ENCODE assay signal across 23 mouse cellular contexts in genomic region chr2:139286446-139286845, GRCm38 (mm10).
A peak's percentile ranks its signal among the peaks of the same experiment; 100 is the strongest.
DNase-seq lines count a peak whose midpoint lies in the region; ATAC-seq and TF ChIP-seq lines count a peak whose summit lies in the region.
"Had no signal": no experiment of that assay in that cellular context is flagged by ENCODE, and none has a peak within 500 bp of the region (broad histone marks: within the 10 kb centered on the region; RNA-seq: fewer than 3 reads in every experiment).

No protein-coding gene starts in this region.

- no peak for TF ChIP-seq EP300 in lung, postnatal 0 days (IDR thresholded peaks at IDR 0.05)

- no peaks in the 10 kb centered on the region for H3K27me3 ChIP-seq in lung, postnatal 0 days (replicated peaks; ENCODE audit: insufficient read depth, low read length)
- H3K27me3 ChIP-seq: embryonic facial prominence, embryonic 15.5 days; hindbrain, embryonic 13.5 days had no signal

- H3K4me2 ChIP-seq in lung, postnatal 0 days (replicated peaks; ENCODE audit: low read depth, low read length) = no peak overlapping the region
- H3K4me2 ChIP-seq: embryonic facial prominence, embryonic 15.5 days; hindbrain, embryonic 13.5 days had no signal

- no peaks in the 10 kb centered on the region for H3K4me1 ChIP-seq in lung, postnatal 0 days (ENCODE audit: insufficient read depth, low read depth, low read length)
- H3K4me1 ChIP-seq in lung, adult 2 months (ENCODE audit: control insufficient read depth, insufficient read depth, low read length) = no peaks in the 10 kb centered on the region
- H3K4me1 ChIP-seq: embryonic facial prominence, embryonic 15.5 days; forebrain, embryonic 10.5 days; heart, embryonic 10.5 days; hindbrain, embryonic 13.5 days had no signal

- 36% methylated on average over 2 of the region's 2 CpGs for WGBS in lung, postnatal 0 days
- WGBS in lung, adult 2 months = 41% methylated on average over 2 of the region's 2 CpGs

- H3K27ac ChIP-seq in lung, postnatal 0 days (ENCODE audit: low read length) = no peak overlapping the region
- H3K27ac ChIP-seq: embryonic facial prominence, embryonic 15.5 days; forebrain, embryonic 10.5 days; heart, embryonic 10.5 days; hindbrain, embryonic 13.5 days; hindbrain, postnatal 0 days had no signal

- no peak for ATAC-seq in lung, postnatal 0 days
- ATAC-seq: activated CD4-positive, CD25-positive, alpha-beta regulatory T cell, adult 4 months; CD4-positive, CD25-positive, alpha-beta regulatory T cell, adult 4 months; forebrain, embryonic 14.5 days; hindbrain, postnatal 0 days had no signal

- TF ChIP-seq POLR2A in lung, adult 2 months (IDR thresholded peaks at IDR 0.05; ENCODE audit: borderline replicate concordance, extremely low read depth, low read depth, low read length) = no peak

- no peak overlapping the region for H3K4me3 ChIP-seq in lung, postnatal 0 days (ENCODE audit: low read depth, low read length)
- H3K4me3 ChIP-seq in lung, adult 2 months (replicated peaks; ENCODE audit: extremely low read depth, low read depth, low read length) = no peak overlapping the region
- H3K4me3 ChIP-seq: embryonic facial prominence, embryonic 15.5 days; erythroblast, embryonic 14.5 days; forebrain, embryonic 10.5 days; heart, embryonic 10.5 days; hindbrain, embryonic 13.5 days had no signal

- H3K9ac ChIP-seq in lung, postnatal 0 days (replicated peaks; ENCODE audit: low read depth) = no peak overlapping the region
- H3K9ac ChIP-seq: embryonic facial prominence, embryonic 15.5 days; hindbrain, embryonic 13.5 days had no signal

- no peaks in the 10 kb centered on the region for H3K9me3 ChIP-seq in lung, postnatal 0 days (ENCODE audit: low read length)
- H3K9me3 ChIP-seq: embryonic facial prominence, embryonic 15.5 days; forebrain, embryonic 10.5 days; heart, embryonic 10.5 days; hindbrain, embryonic 13.5 days had no signal

- peak; percentile 53 to 56 for DNase-seq in cerebellum, postnatal 10 days
- no peak for DNase-seq in cerebellum, adult 9-11 months
- DNase-seq in kidney, postnatal 10 days = peak; percentile 5
- DNase-seq in kidney, adult 11 months = no peak
- DNase-seq in lung, postnatal 0 days (ENCODE audit: low spot score) = peak; percentile 7
- DNase-seq in lung, adult 2 months = no peak
- no peak for DNase-seq in heart, postnatal 4 days
- DNase-seq: adrenal gland, adult 2 months; adrenal gland, postnatal 25 days; B cell, adult 2 months; cerebellum, adult 18-20 months; gastrocnemius, postnatal 36 days; heart, adult 18-20 months; heart, postnatal 10 days had no signal

- peak; percentile 41 for TF ChIP-seq CTCF in lung, postnatal 0 days (IDR thresholded peaks at IDR 0.05)
- no peak for TF ChIP-seq CTCF in lung, adult 2 months (IDR thresholded peaks at IDR 0.05; ENCODE audit: insufficient read depth, low read length)

- H3K36me3 ChIP-seq in lung, postnatal 0 days (ENCODE audit: insufficient read depth, low read length) = no peaks in the 10 kb centered on the region
- H3K36me3 ChIP-seq: embryonic facial prominence, embryonic 15.5 days; forebrain, embryonic 10.5 days; heart, embryonic 10.5 days; hindbrain, embryonic 13.5 days had no signal

Comparison
In these comparisons a context has a peak if more than half of its experiments do, and no peak if none do; other contexts are left out.
1. DNase-seq: peak in cerebellum, postnatal 10 days (2 of 2), kidney, postnatal 10 days (single experiment) and lung, postnatal 0 days (single experiment); none in cerebellum, adult 9-11 months (single experiment), kidney, adult 11 months (single experiment), lung, adult 2 months (single experiment) and heart, postnatal 4 days (single experiment).